In genomic region chr1:53053087-53054022, GRCm38 (mm10) we compare ENCODE assay signal across 8 mouse cellular contexts. TPM values are rescaled to one million over a fixed set of nuclear protein-coding genes. Genes with fewer than 3 reads are reported as not detected.
A peak's percentile ranks its signal among the peaks of the same experiment; 100 is the strongest.
DNase-seq lines count a peak whose midpoint lies in the region; ATAC-seq lines count a peak whose summit lies in the region.

No protein-coding gene starts in this region.

- DNase-seq in adrenal gland, adult (ENCODE audit: inconsistent age in 2 of 2, low spot score in 1 of 2): peak; percentile 30 to 84
- DNase-seq in adrenal gland, adult 8-10 months: no peak
- DNase-seq in embryo, embryonic 10 days (ENCODE audit: low spot score): peak; percentile 64
- peak; percentile 52 to 89 for DNase-seq in layer of hippocampus, postnatal 25 days (ENCODE audit: extremely low spot score in 1 of 2, low spot score in 1 of 2)
- DNase-seq in mesoderm, embryonic 11.5 days (ENCODE audit: low read depth, low spot score): peak; percentile 75
- DNase-seq in right cerebral cortex, postnatal 4 days: peak; percentile 84

- peak; percentile 40 for ATAC-seq in activated CD4-positive, CD25-positive, alpha-beta regulatory T cell, adult 4 months
- peak; percentile 49 to 53; a peak in 2 of 4 replicates for ATAC-seq in hematopoietic stem cell, adult 5-6 weeks (replicated peaks in 1 of 2; ENCODE audit: insufficient read depth in 1 of 2, low FRiP score in 2 of 2, low TSS enrichment in 1 of 2, low read depth in 1 of 2, poor library complexity in 2 of 2, severe bottlenecking in 2 of 2)

RNA-seq across cellular contexts. Expression of gene Mstn, which starts 8.1 kb away (rescaled TPM):
- under 1 TPM in 1 of 4 experiments, not detected in 3; 0.11 TPM for total RNA-seq in adrenal gland, adult 8-10 months (2022)
- polyA plus RNA-seq in activated CD4-positive, CD25-positive, alpha-beta regulatory T cell, adult 4 months (2017; shearing (Covaris generic)): not detected
- not detected in 2 replicates for total RNA-seq in hematopoietic stem cell, adult 5-6 weeks (2017)
- total RNA-seq in layer of hippocampus, postnatal 25 days (2021): under 1 TPM; 0.66 to 0.77 TPM

RNA-seq across cellular contexts. Expression of gene 1700019D03Rik, which starts 33.4 kb away (rescaled TPM):
- total RNA-seq in adrenal gland, adult 8-10 months (2022): 1 to 10 TPM in 3 of 4 experiments, under 1 TPM in 1; 0.84 to 2.1 (median 1.2) TPM
- polyA plus RNA-seq in activated CD4-positive, CD25-positive, alpha-beta regulatory T cell, adult 4 months (2017; shearing (Covaris generic)): 1 to 10 TPM; 5.2 to 8.0 TPM
- 0.88 TPM in 1 of 2 replicates, not detected in the other for total RNA-seq in hematopoietic stem cell, adult 5-6 weeks (2017)
- 1 to 10 TPM; 8.7 to 9.3 TPM for total RNA-seq in layer of hippocampus, postnatal 25 days (2021)
